Comparison of ENCODE assay signal across 8 mouse cellular contexts in genomic region chr10:93309131-93309933, GRCm38 (mm10). TPM values are rescaled to one million over a fixed set of nuclear protein-coding genes. Genes with fewer than 3 reads are reported as not detected.
A peak's percentile ranks its signal among the peaks of the same experiment; 100 is the strongest.
DNase-seq lines count a peak whose midpoint lies in the region; ATAC-seq and TF ChIP-seq lines count a peak whose summit lies in the region.

No protein-coding gene starts in this region.

- H3K27ac ChIP-seq in intestine, embryonic 16.5 days (ENCODE audit: low read length): peak overlapping the region; percentile 91
- no peak overlapping the region for H3K27ac ChIP-seq in liver, embryonic 14.5 days

- 2% methylated on average over 22 of the region's 23 CpGs for WGBS in intestine, embryonic 16.5 days
- WGBS in liver, embryonic 14.5 days (ENCODE audit: insufficient replicate concordance): 2% methylated on average over 21 of the region's 23 CpGs

- peak overlapping the region; percentile 96 for H3K4me2 ChIP-seq in intestine, embryonic 16.5 days (ENCODE audit: low read depth, low read length)
- H3K4me2 ChIP-seq in liver, embryonic 14.5 days (ENCODE audit: low read depth): peak overlapping the region; percentile 59

- peak overlapping the region; percentile 84 for H3K9ac ChIP-seq in intestine, embryonic 16.5 days (ENCODE audit: low read depth, low read length)
- H3K9ac ChIP-seq in liver, embryonic 14.5 days (replicated peaks): peak overlapping the region; percentile 19; the same call in 1 of the 2 replicates

- H3K9me3 ChIP-seq in intestine, embryonic 16.5 days (ENCODE audit: control insufficient read depth, low read length): no peaks in the 10 kb centered on the region
- no peaks in the 10 kb centered on the region for H3K9me3 ChIP-seq in liver, embryonic 14.5 days (ENCODE audit: control insufficient read depth, low read length)

- no peaks in the 10 kb centered on the region for H3K27me3 ChIP-seq in intestine, embryonic 16.5 days (replicated peaks; ENCODE audit: control insufficient read depth, insufficient read depth, low read length)
- H3K27me3 ChIP-seq in liver, embryonic 14.5 days (ENCODE audit: control insufficient read depth, insufficient read depth, low read length): peaks cover 35% of the 10 kb centered on the region

- ATAC-seq in intestine, embryonic 16.5 days: peak; percentile 68
- no peak for ATAC-seq in liver, embryonic 14.5 days (ENCODE audit: insufficient read depth)

- DNase-seq in left cerebral cortex, adult 18-20 months (ENCODE audit: low spot score in 2 of 2): peak; percentile 21 to 49
- no peak for DNase-seq in left cerebral cortex, adult 11 months (ENCODE audit: low spot score)
- peak; percentile 59 for DNase-seq in c-Kit-positive CD71-negative TER-119-negative erythroid progenitor cells, embryonic 14.5 days (ENCODE audit: low read depth)
- peak; percentile 97 for DNase-seq in heart, adult 11 months
- peak in 1 of 3 experiments; percentile 30 for DNase-seq in liver, embryonic 14.5 days (ENCODE audit: low read depth in 3 of 3, low spot score in 3 of 3)
- peak; percentile 55 to 67 for DNase-seq in natural killer cell, adult 2 months (ENCODE audit: low spot score in 2 of 2)
- DNase-seq in thymus, postnatal 10 days (ENCODE audit: low spot score in 2 of 2): peak; percentile 43 to 60

- no peak for TF ChIP-seq EP300 in liver, embryonic 14.5 days (IDR thresholded peaks at IDR 0.05; ENCODE audit: low read depth)

- no peaks in the 10 kb centered on the region for H3K36me3 ChIP-seq in intestine, embryonic 16.5 days (ENCODE audit: control insufficient read depth, insufficient read depth, low read length)
- H3K36me3 ChIP-seq in liver, embryonic 14.5 days (replicated peaks; ENCODE audit: control insufficient read depth, insufficient read depth, low read depth): no peaks in the 10 kb centered on the region

- TF ChIP-seq CTCF in liver, embryonic 14.5 days (IDR thresholded peaks at IDR 0.05; ENCODE audit: low read depth): no peak

- peak overlapping the region; percentile 74 for H3K4me3 ChIP-seq in intestine, embryonic 16.5 days (ENCODE audit: low read length)
- H3K4me3 ChIP-seq in liver, embryonic 14.5 days (ENCODE audit: insufficient read depth in 1 of 2, low read depth in 2 of 2, low read length in 2 of 2): peak overlapping the region; percentile 41 to 58

- no peaks in the 10 kb centered on the region for H3K4me1 ChIP-seq in intestine, embryonic 16.5 days (ENCODE audit: control insufficient read depth, insufficient read depth, low read length)
- no peaks in the 10 kb centered on the region for H3K4me1 ChIP-seq in liver, embryonic 14.5 days (replicated peaks; ENCODE audit: control insufficient read depth in 2 of 2, insufficient read depth in 2 of 2, low read length in 1 of 2)

RNA-seq across cellular contexts. Expression of gene Elk3, which starts 1.6 kb away (rescaled TPM):
- total RNA-seq in left cerebral cortex, adult 18-20 months (2021): 1 to 10 TPM; 8.7 to 9.5 TPM
- polyA plus RNA-seq in intestine, embryonic 16.5 days (2015; fragmentation: Nextera tagmentation; extraction: Ambion mirVana): 14.6 and 18.0 TPM in 2 replicates
- 3.1 and 4.6 TPM in 2 replicates for polyA plus RNA-seq in liver, embryonic 14.5 days (2012; rRNA removed)
- polyA plus RNA-seq in liver, embryonic 14.5 days (2014; fragmentation: Nextera tagmentation; extraction: Ambion mirVana): 3.7 and 4.0 TPM in 2 replicates
